Mouse (Mus musculus): ENCODE measurements around the gene Fam117b. TPM values are rescaled to one million over a fixed set of nuclear protein-coding genes. Genes with fewer than 3 reads are reported as not detected.

The Fam117b gene
- polyA plus RNA-seq, 1 experiment, result 15.4 TPM

GRCm38 (mm10) chr1:59943825-59944224, 31.0 kb downstream of the Fam117b start:
- TF ChIP-seq CTCF (IDR thresholded peaks at IDR 0.05; ENCODE audit: control insufficient read depth, insufficient read depth, insufficient replicate concordance, low read depth, low read length), result no peak
- TF ChIP-seq POLR2A (IDR thresholded peaks at IDR 0.05; ENCODE audit: control insufficient read depth, low read depth, low read length), result no peak
- Histone ChIP-seq H3K4me3 (ENCODE audit: control insufficient read depth, low read depth, low read length) (no peak overlapping the region), H3K36me3 (ENCODE audit: control insufficient read depth, insufficient read depth, low read length) (no peaks in the 10 kb centered on the region), H3K27ac (ENCODE audit: control insufficient read depth, insufficient read depth, low read depth, low read length) (no peak overlapping the region), H3K27me3 (ENCODE audit: control insufficient read depth, insufficient read depth, low read length) (no peaks in the 10 kb centered on the region), H3K4me1 (ENCODE audit: control insufficient read depth, insufficient read depth, low read length) (no peaks in the 10 kb centered on the region)

- Histone ChIP-seq H3K4me1 (ENCODE audit: control insufficient read depth, insufficient read depth, low read length) (no peaks in the 10 kb centered on the region), H3K4me3 (ENCODE audit: control insufficient read depth, low read depth, low read length) (no peak overlapping the region; the same call in 1 of the 2 replicates), H3K27ac (ENCODE audit: control insufficient read depth, insufficient read depth, low read depth, low read length) (no peak overlapping the region), H3K36me3 (ENCODE audit: control insufficient read depth, insufficient read depth, low read length) (no peaks in the 10 kb centered on the region), H3K27me3 (ENCODE audit: control insufficient read depth, insufficient read depth, low read length) (no peaks in the 10 kb centered on the region)
- no peak for TF ChIP-seq POLR2A (IDR thresholded peaks at IDR 0.05; ENCODE audit: control insufficient read depth, low read depth, low read length)
- no peak for TF ChIP-seq CTCF (IDR thresholded peaks at IDR 0.05; ENCODE audit: control insufficient read depth, insufficient read depth, insufficient replicate concordance, low read depth, low read length)
Observed at GRCm38 (mm10) chr1:59945969-59946368, 33.2 kb downstream of the Fam117b start.

- no peaks in the 10 kb centered on the region for H3K27me3 ChIP-seq (ENCODE audit: control insufficient read depth, insufficient read depth, low read length)
- H3K4me1 ChIP-seq (ENCODE audit: control insufficient read depth, insufficient read depth, low read length), result no peaks in the 10 kb centered on the region
- H3K27ac ChIP-seq (ENCODE audit: control insufficient read depth, insufficient read depth, low read depth, low read length), result no peak overlapping the region
- peak overlapping the region; percentile 21 for H3K4me3 ChIP-seq (ENCODE audit: control insufficient read depth, low read depth, low read length)
- no peaks in the 10 kb centered on the region for H3K36me3 ChIP-seq (ENCODE audit: control insufficient read depth, insufficient read depth, low read length)
- TF ChIP-seq POLR2A (IDR thresholded peaks at IDR 0.05; ENCODE audit: control insufficient read depth, low read depth, low read length) (no peak), CTCF (IDR thresholded peaks at IDR 0.05; ENCODE audit: control insufficient read depth, insufficient read depth, insufficient replicate concordance, low read depth, low read length) (no peak)
Observed at GRCm38 (mm10) chr1:59947509-59947908, 34.7 kb downstream of the Fam117b start.

GRCm38 (mm10) chr1:59957206-59957605, 44.4 kb downstream of the Fam117b start:
- Histone ChIP-seq H3K4me1 (ENCODE audit: control insufficient read depth, insufficient read depth, low read length) (no peaks in the 10 kb centered on the region), H3K36me3 (ENCODE audit: control insufficient read depth, insufficient read depth, low read length) (no peaks in the 10 kb centered on the region; the same call in 1 of the 2 replicates), H3K27me3 (ENCODE audit: control insufficient read depth, insufficient read depth, low read length) (no peaks in the 10 kb centered on the region), H3K27ac (ENCODE audit: control insufficient read depth, insufficient read depth, low read depth, low read length) (no peak overlapping the region), H3K4me3 (ENCODE audit: control insufficient read depth, low read depth, low read length) (no peak overlapping the region)
- TF ChIP-seq CTCF (IDR thresholded peaks at IDR 0.05; ENCODE audit: control insufficient read depth, insufficient read depth, insufficient replicate concordance, low read depth, low read length), result no peak
- no peak for TF ChIP-seq POLR2A (IDR thresholded peaks at IDR 0.05; ENCODE audit: control insufficient read depth, low read depth, low read length)

GRCm38 (mm10) chr1:59959941-59960340, 47.1 kb downstream of the Fam117b start:
- Histone ChIP-seq H3K27me3 (ENCODE audit: control insufficient read depth, insufficient read depth, low read length) (no peaks in the 10 kb centered on the region), H3K27ac (ENCODE audit: control insufficient read depth, insufficient read depth, low read depth, low read length) (no peak overlapping the region), H3K4me1 (ENCODE audit: control insufficient read depth, insufficient read depth, low read length) (no peaks in the 10 kb centered on the region), H3K36me3 (ENCODE audit: control insufficient read depth, insufficient read depth, low read length) (no peaks in the 10 kb centered on the region; the same call in 1 of the 2 replicates), H3K4me3 (ENCODE audit: control insufficient read depth, low read depth, low read length) (no peak overlapping the region)
- no peak for TF ChIP-seq POLR2A (IDR thresholded peaks at IDR 0.05; ENCODE audit: control insufficient read depth, low read depth, low read length)
- TF ChIP-seq CTCF (IDR thresholded peaks at IDR 0.05; ENCODE audit: control insufficient read depth, insufficient read depth, insufficient replicate concordance, low read depth, low read length), result no peak

GRCm38 (mm10) chr1:59966171-59966785, 53.5 kb downstream of the Fam117b start:
- H3K27me3 ChIP-seq (ENCODE audit: control insufficient read depth, insufficient read depth, low read length), result no peaks in the 10 kb centered on the region
- peaks cover 2% of the 10 kb centered on the region; the same call in 1 of the 2 replicates for H3K36me3 ChIP-seq (ENCODE audit: control insufficient read depth, insufficient read depth, low read length)
- no peak for TF ChIP-seq POLR2A (IDR thresholded peaks at IDR 0.05; ENCODE audit: control insufficient read depth, low read depth, low read length)
- TF ChIP-seq CTCF (IDR thresholded peaks at IDR 0.05; ENCODE audit: control insufficient read depth, insufficient read depth, insufficient replicate concordance, low read depth, low read length), result no peak
- no peaks in the 10 kb centered on the region for H3K4me1 ChIP-seq (ENCODE audit: control insufficient read depth, insufficient read depth, low read length)
- no peak overlapping the region for H3K4me3 ChIP-seq (ENCODE audit: control insufficient read depth, low read depth, low read length)
- no peak overlapping the region for H3K27ac ChIP-seq (ENCODE audit: control insufficient read depth, insufficient read depth, low read depth, low read length)

- Histone ChIP-seq H3K4me3 (ENCODE audit: control insufficient read depth, low read depth, low read length) (no peak overlapping the region), H3K27me3 (ENCODE audit: control insufficient read depth, insufficient read depth, low read length) (no peaks in the 10 kb centered on the region), H3K4me1 (ENCODE audit: control insufficient read depth, insufficient read depth, low read length) (no peaks in the 10 kb centered on the region), H3K27ac (ENCODE audit: control insufficient read depth, insufficient read depth, low read depth, low read length) (no peak overlapping the region), H3K36me3 (ENCODE audit: control insufficient read depth, insufficient read depth, low read length) (peaks cover 2% of the 10 kb centered on the region; the same call in 1 of the 2 replicates)
- no peak for TF ChIP-seq CTCF (IDR thresholded peaks at IDR 0.05; ENCODE audit: control insufficient read depth, insufficient read depth, insufficient replicate concordance, low read depth, low read length)
- no peak for TF ChIP-seq POLR2A (IDR thresholded peaks at IDR 0.05; ENCODE audit: control insufficient read depth, low read depth, low read length)
Observed at GRCm38 (mm10) chr1:59967291-59967690, 54.5 kb downstream of the Fam117b start.

Data from testis, adult 2 months (tissue).